Mouse (Mus musculus) liver, embryonic 12.5 days (tissue): Measurements from ENCODE around the gene Slc36a1. TPM values are rescaled to one million over a fixed set of nuclear protein-coding genes. Genes with fewer than 3 reads are reported as not detected.

Experiments used
- polyA plus RNA-seq: library from polyadenylated mRNA; unstranded; fragments of >200 nt; fragmentation: Nextera tagmentation; extraction: Ambion mirVana; gene quantifications from 2 replicates; pipeline ENCODE4 v1.2.1, GENCODE M21; 2016

Slc36a1 gene
- polyA plus RNA-seq, 1 experiment from 2014 or later, result 1.5 TPM

Other genes with a start within 250 kb of the Slc36a1 start
- gene Tnip1, start 241.4 kb upstream of the Slc36a1 start, polyA plus RNA-seq, result 7.4 and 7.6 TPM in 2 replicates
- 52.9 and 54.7 TPM in 2 replicates for gene Anxa6, start 170.9 kb upstream of the Slc36a1 start, polyA plus RNA-seq
- 1.0 and 1.2 TPM in 2 replicates for gene Ccdc69, start 126.2 kb upstream of the Slc36a1 start, polyA plus RNA-seq
- 10.7 and 11.4 TPM in 2 replicates for gene Gm2a, start 106.2 kb upstream of the Slc36a1 start, polyA plus RNA-seq
- not detected in 2 replicates for gene Slc36a3, start 52.6 kb upstream of the Slc36a1 start, polyA plus RNA-seq
- 6.3 and 6.9 TPM in 2 replicates for gene Slc36a2, start 19.3 kb upstream of the Slc36a1 start, polyA plus RNA-seq
- not detected in 2 replicates for gene Fat2, start 132.2 kb downstream of the Slc36a1 start, polyA plus RNA-seq
- 167 and 173 TPM in 2 replicates for gene Sparc, start 218.8 kb downstream of the Slc36a1 start, polyA plus RNA-seq